Mouse (Mus musculus) heart, embryonic 12.5 days (tissue): ENCODE measurements at regions not wholly inside any gene's neighbourhood (a gene's known extent, or its start where the extent isn't known, plus 50 kb on each side); places are given as distances from the start of the nearest gene placed in this dataset.

Source experiments
- ATAC-seq: fragments of 200-750 bp; cut with Nextera tagmentation; 2 replicates; pipeline ENCODE4 v1.8.0; 2017; ENCODE audit warnings: moderate TSS enrichment, moderate library complexity; ENCODE audit not compliant: insufficient number of reproducible peaks, low FRiP score
- H3K27ac ChIP-seq: fragments of 300-500 bp; sonication (generic); 2 replicates; pipeline ENCODE4 v1.5.1; 2016; ENCODE audit warnings: mild to moderate bottlenecking, moderate library complexity; ENCODE audit not compliant: poor library complexity, severe bottlenecking
- H3K27me3 ChIP-seq: fragments of 300-500 bp; sonication (generic); replicated peaks from 2 replicates; pipeline ENCODE4 v1.6.1; 2016; ENCODE audit warnings: mild to moderate bottlenecking, moderate library complexity
- H3K36me3 ChIP-seq: fragments of 300-500 bp; sonication (generic); 2 replicates; pipeline ENCODE4 v1.6.1; 2016; ENCODE audit warnings: mild to moderate bottlenecking, moderate library complexity
- H3K4me1 ChIP-seq: fragments of 300-500 bp; sonication (generic); replicated peaks from 2 replicates; pipeline ENCODE4 v1.6.1; 2016; ENCODE audit warnings: mild to moderate bottlenecking
- H3K4me2 ChIP-seq: fragments of 300-500 bp; sonication (generic); 2 replicates; pipeline ENCODE4 v1.6.1; 2016; ENCODE audit warnings: mild to moderate bottlenecking, moderate library complexity
- H3K4me3 ChIP-seq: fragments of 300-500 bp; sonication (generic); 2 replicates; pipeline ENCODE4 v1.5.1; 2016; ENCODE audit warnings: mild to moderate bottlenecking
- H3K9ac ChIP-seq: fragments of 300-500 bp; sonication (generic); 2 replicates; pipeline ENCODE4 v1.6.1; 2016; ENCODE audit warnings: mild to moderate bottlenecking, moderate library complexity
- H3K9me3 ChIP-seq: fragments of 300-500 bp; sonication (generic); replicated peaks from 2 replicates; pipeline ENCODE4 v1.6.1; 2016; ENCODE audit warnings: mild to moderate bottlenecking, moderate library complexity
- WGBS: fragments of 180-500 bp; shearing (Covaris S2); methylation state at CpG from one replicate; pipeline ENCODE4 v1.1.7; 2016; 5-methylcytosine and 5-hydroxymethylcytosine counted together

DNA sequence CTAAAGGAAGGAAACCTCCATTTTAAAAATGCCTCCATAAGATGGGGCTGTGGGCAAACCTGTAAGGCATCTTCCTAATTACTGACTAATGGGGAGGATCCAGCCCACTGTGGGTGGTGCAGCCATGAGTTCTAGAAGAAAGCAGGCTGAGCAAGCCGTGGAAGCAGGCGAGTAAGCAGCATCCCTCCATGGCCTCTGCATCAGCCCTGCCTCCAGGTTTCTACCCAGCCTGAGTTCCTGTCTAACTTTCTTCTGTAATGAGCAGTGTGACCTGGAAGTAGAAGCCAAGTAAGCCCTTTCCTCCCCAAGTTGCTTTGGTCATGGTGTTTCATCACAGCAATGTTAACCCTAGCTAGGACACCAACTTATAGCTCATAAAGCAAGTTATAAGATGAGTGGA is 66.5 kb upstream of the Twist2 start:
- 76% methylated on average over 2 of the region's 2 CpGs for WGBS
- H3K9ac ChIP-seq: no peak overlapping the region
- no peak for ATAC-seq
- H3K27ac ChIP-seq: no peak overlapping the region
- H3K9me3 ChIP-seq: no peaks in the 10 kb centered on the region
- H3K4me3 ChIP-seq: no peak overlapping the region
- H3K36me3 ChIP-seq: no peaks in the 10 kb centered on the region
- no peaks in the 10 kb centered on the region for H3K27me3 ChIP-seq
- no peak overlapping the region for H3K4me2 ChIP-seq
- no peaks in the 10 kb centered on the region for H3K4me1 ChIP-seq

DNA sequence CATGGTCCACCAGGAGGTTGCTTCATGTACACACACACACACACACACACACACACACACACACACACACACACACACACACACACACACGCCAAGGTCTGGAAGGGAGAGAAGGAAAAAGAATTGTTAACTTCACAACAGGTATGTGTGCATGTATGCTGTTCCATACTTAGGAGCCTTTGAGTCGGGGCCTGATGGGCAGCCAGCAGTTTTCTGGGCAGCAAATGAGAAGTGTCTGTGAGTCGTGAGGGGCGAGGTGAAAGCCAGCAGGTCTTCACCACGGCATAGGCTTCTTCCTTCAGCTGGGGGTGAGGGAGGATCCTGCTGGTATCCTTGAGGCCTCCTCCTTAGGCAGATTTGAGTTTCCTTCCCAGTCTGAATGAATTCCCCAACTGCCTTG is 65.8 kb upstream of the Twist2 start:
- Histone ChIP-seq H3K9ac (no peak overlapping the region), H3K4me2 (no peak overlapping the region), H3K4me3 (no peak overlapping the region), H3K27me3 (0 out of 2 replicates have a peak, but pooled peaks cover 3% of the 10 kb centered on the region), H3K27ac (no peak overlapping the region), H3K9me3 (no peaks in the 10 kb centered on the region), H3K36me3 (no peaks in the 10 kb centered on the region), H3K4me1 (no peaks in the 10 kb centered on the region)
- ATAC-seq: no peak
- 64% methylated on average over 5 of the region's 5 CpGs for WGBS

- Histone ChIP-seq H3K36me3 (no peaks in the 10 kb centered on the region), H3K9ac (no peak overlapping the region), H3K4me3 (no peak overlapping the region), H3K9me3 (no peaks in the 10 kb centered on the region), H3K4me1 (no peaks in the 10 kb centered on the region), H3K27ac (no peak overlapping the region), H3K27me3 (peaks cover 14% of the 10 kb centered on the region; the same call in 1 of the 2 replicates), H3K4me2 (no peak overlapping the region)
- no peak for ATAC-seq
- 75% methylated on average over 8 of the region's 8 CpGs for WGBS
Observed at GRCm38 (mm10) chr1:91740661-91741060, 60.6 kb upstream of the Twist2 start.

DNA sequence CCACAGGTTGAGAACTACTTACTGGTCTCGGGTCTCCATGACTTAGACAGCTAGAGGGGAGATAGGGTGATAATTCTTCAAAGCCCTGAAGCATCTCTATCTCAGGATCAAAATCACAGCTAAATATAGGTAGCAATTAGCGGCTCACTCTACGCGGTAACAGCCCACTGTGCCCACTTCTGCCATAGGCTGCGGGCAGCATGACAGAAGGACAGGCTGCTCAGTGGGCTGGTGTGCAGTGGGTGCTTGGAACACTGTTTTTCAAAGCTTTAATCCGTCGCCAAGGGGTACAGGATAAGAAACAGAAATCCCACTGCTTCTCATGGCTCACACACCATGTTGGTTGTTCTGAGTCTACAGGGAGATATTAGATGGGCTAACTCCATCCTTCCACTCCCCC is 59.2 kb upstream of the Twist2 start:
- peaks cover 23% of the 10 kb centered on the region; the same call in 1 of the 2 replicates for H3K27me3 ChIP-seq
- H3K9ac ChIP-seq: no peak overlapping the region
- 80% methylated on average over 7 of the region's 7 CpGs for WGBS
- no peak overlapping the region for H3K4me2 ChIP-seq
- H3K9me3 ChIP-seq: no peaks in the 10 kb centered on the region
- H3K4me3 ChIP-seq: no peak overlapping the region
- no peaks in the 10 kb centered on the region for H3K4me1 ChIP-seq
- H3K36me3 ChIP-seq: no peaks in the 10 kb centered on the region
- no peak for ATAC-seq
- H3K27ac ChIP-seq: no peak overlapping the region

DNA sequence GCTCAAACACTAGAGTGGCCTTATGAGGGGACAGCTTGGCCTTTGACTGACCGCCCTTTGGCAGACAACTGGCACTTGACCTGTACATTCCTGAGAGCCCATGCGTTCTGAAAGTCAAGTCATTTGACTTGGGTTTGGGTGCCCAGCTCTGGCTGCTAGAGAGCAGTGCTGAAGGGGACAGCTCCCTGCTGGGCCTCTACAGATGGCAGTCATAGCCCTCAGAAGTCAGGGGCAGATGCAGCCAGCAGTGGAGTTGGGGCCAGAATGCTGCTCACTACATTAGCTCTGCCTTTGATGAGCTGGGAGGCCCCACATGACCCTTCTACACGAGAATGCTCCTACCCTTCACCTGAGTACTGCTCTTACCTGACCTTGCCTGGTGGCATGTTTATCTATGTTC is 58.3 kb upstream of the Twist2 start:
- no peaks in the 10 kb centered on the region for H3K9me3 ChIP-seq
- WGBS: 37% methylated on average over 3 of the region's 3 CpGs
- ATAC-seq: no peak; the same call in 1 of the 2 replicates
- no peak overlapping the region for H3K4me3 ChIP-seq
- no peak overlapping the region for H3K9ac ChIP-seq
- no peaks in the 10 kb centered on the region for H3K36me3 ChIP-seq
- H3K4me2 ChIP-seq: no peak overlapping the region
- H3K4me1 ChIP-seq: no peaks in the 10 kb centered on the region
- no peak overlapping the region for H3K27ac ChIP-seq
- H3K27me3 ChIP-seq: peaks cover 23% of the 10 kb centered on the region; the same call in 1 of the 2 replicates

DNA sequence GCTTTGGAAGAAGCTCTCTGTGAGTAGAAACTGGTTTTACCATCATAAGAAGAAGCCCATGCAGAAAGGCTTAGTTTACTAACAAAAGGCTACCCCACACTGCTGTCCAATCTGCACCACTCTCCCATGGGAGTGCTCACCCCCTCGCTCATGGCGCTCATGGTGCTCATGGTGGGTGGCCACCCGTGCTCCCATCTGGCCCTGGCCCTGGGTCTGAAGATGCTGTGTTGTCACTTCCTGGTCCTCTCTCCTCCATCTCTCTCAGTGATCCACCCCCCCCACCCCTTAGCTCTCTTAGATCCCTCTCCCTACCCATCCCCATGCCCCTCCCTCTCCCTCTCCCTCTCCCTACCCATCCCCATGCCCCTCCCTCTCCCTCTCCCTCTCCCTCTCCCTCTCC is 57.2 kb upstream of the Twist2 start:
- Histone ChIP-seq H3K36me3 (no peaks in the 10 kb centered on the region), H3K9ac (no peak overlapping the region), H3K4me3 (no peak overlapping the region), H3K27ac (no peak overlapping the region), H3K4me2 (no peak overlapping the region), H3K4me1 (no peaks in the 10 kb centered on the region), H3K9me3 (no peaks in the 10 kb centered on the region), H3K27me3 (peaks cover 23% of the 10 kb centered on the region; the same call in 1 of the 2 replicates)
- 94% methylated on average over 3 of the region's 3 CpGs for WGBS
- no peak for ATAC-seq

DNA sequence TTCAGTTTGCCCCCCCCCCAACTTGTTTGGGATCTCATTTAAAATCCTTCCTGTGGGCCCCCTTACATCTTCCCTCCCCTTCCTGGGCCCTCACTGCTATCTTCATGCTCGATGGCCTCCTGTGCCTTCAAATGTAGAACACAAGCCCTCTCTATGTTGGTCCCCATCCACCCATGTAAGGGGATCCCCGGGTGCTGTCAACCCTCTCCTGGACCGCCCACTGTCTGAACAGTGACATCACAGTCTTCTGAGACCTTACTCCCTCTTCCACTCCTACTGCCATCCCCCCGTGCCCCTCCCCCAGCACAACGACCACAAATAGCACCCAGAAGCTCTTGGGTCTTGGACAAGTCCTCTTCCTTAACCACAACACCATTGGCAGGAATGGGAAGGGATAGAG is 56.6 kb upstream of the Twist2 start:
- no peak overlapping the region for H3K9ac ChIP-seq
- H3K4me1 ChIP-seq: no peaks in the 10 kb centered on the region
- no peaks in the 10 kb centered on the region for H3K36me3 ChIP-seq
- peaks cover 23% of the 10 kb centered on the region; the same call in 1 of the 2 replicates for H3K27me3 ChIP-seq
- H3K4me3 ChIP-seq: no peak overlapping the region
- no peak for ATAC-seq
- 79% methylated on average over 5 of the region's 5 CpGs for WGBS
- no peak overlapping the region for H3K4me2 ChIP-seq
- H3K9me3 ChIP-seq: no peaks in the 10 kb centered on the region
- no peak overlapping the region for H3K27ac ChIP-seq

- peaks cover 14% of the 10 kb centered on the region; the same call in 1 of the 2 replicates for H3K27me3 ChIP-seq
- H3K4me1 ChIP-seq: no peaks in the 10 kb centered on the region
- H3K9me3 ChIP-seq: no peaks in the 10 kb centered on the region
- 63% methylated on average over 11 of the region's 11 CpGs for WGBS
- no peak overlapping the region for H3K27ac ChIP-seq
- H3K4me3 ChIP-seq: no peak overlapping the region
- ATAC-seq: no peak
- no peak overlapping the region for H3K9ac ChIP-seq
- no peak overlapping the region for H3K4me2 ChIP-seq
- H3K36me3 ChIP-seq: no peaks in the 10 kb centered on the region
Observed at GRCm38 (mm10) chr1:91747583-91747982, 53.7 kb upstream of the Twist2 start.
